Mouse (Mus musculus) liver, adult 2 months (tissue): ENCODE data around the gene Sema3a. TPM values are rescaled to one million over a fixed set of nuclear protein-coding genes. Genes with fewer than 3 reads are reported as not detected.

ENCODE experiments used
- DNase-seq: peaks from one replicate; pipeline ENCODE4 v3.0.0-alpha.2; 2011; ENCODE audit warnings: low read depth, low spot score; ENCODE audit errors: extremely low read depth
- H3K27ac ChIP-seq: fragments of 200-500 bp; replicated peaks from 2 replicates; pipeline ENCODE4 v1.5.1; 2012; ENCODE audit warnings: low read depth, mild to moderate bottlenecking, control low read depth, inconsistent platforms, low read length; ENCODE audit not compliant: insufficient read depth
- H3K27me3 ChIP-seq: fragments of 200-500 bp; 2 replicates; pipeline ENCODE4 v1.6.1; 2012; ENCODE audit warnings: mild to moderate bottlenecking, moderate library complexity, low read length, inconsistent platforms; ENCODE audit not compliant: control insufficient read depth, insufficient read depth
- H3K36me3 ChIP-seq: fragments of 200-500 bp; 2 replicates; pipeline ENCODE4 v1.6.1; 2012; ENCODE audit warnings: low read length, inconsistent platforms; ENCODE audit not compliant: control insufficient read depth, insufficient read depth
- H3K4me1 ChIP-seq: fragments of 200-500 bp; 2 replicates; pipeline ENCODE4 v1.6.1; 2011; ENCODE audit warnings: low read length; ENCODE audit not compliant: control insufficient read depth, insufficient read depth
- H3K4me3 ChIP-seq: fragments of 200-500 bp; 2 replicates; pipeline ENCODE4 v1.5.1; 2011; ENCODE audit warnings: low read depth, mild to moderate bottlenecking, control low read depth, low read length, moderate library complexity; ENCODE audit not compliant: insufficient read depth
- H3K79me2 ChIP-seq: fragments of 200-500 bp; 2 replicates; pipeline ENCODE4 v1.6.1; 2012; ENCODE audit warnings: inconsistent platforms, mild to moderate bottlenecking, low read length, moderate library complexity; ENCODE audit not compliant: control insufficient read depth, insufficient read depth
- H3K9ac ChIP-seq: fragments of 200-500 bp; 2 replicates; pipeline ENCODE4 v1.6.1; 2012; ENCODE audit warnings: low read depth, mild to moderate bottlenecking, control low read depth, inconsistent platforms, low read length
- CTCF ChIP-seq: fragments of 200-500 bp; IDR thresholded peaks from 2 replicates; pipeline ENCODE4 v1.5.1; 2011; ENCODE audit warnings: low read depth, low read length, control low read depth
- POLR2A ChIP-seq: fragments of 200-500 bp; IDR thresholded peaks from 2 replicates; pipeline ENCODE4 v1.6.1; 2011; ENCODE audit warnings: low read length, control low read depth; ENCODE audit not compliant: insufficient read depth; ENCODE audit errors: extremely low read depth
- WGBS: fragments of 180-500 bp; shearing (Covaris S2); methylation state at CpG from one replicate; pipeline ENCODE4 v1.1.7; 2018; 5-methylcytosine and 5-hydroxymethylcytosine counted together
- polyA plus RNA-seq: library from polyadenylated mRNA; depleted of rRNA; stranded (reverse); fragments of >200 nt; gene quantifications from 2 replicates; pipeline ENCODE4 v1.2.3, GENCODE M21; 2012
- total RNA-seq: library from RNA; depleted of rRNA; stranded (reverse); fragments of >200 nt; gene quantifications from 2 replicates; pipeline ENCODE4 v1.2.3, GENCODE M21; 2014

Sema3a gene
- total and polyA plus RNA-seq, 2 experiments = 0.06 to 0.18 TPM

DNA sequence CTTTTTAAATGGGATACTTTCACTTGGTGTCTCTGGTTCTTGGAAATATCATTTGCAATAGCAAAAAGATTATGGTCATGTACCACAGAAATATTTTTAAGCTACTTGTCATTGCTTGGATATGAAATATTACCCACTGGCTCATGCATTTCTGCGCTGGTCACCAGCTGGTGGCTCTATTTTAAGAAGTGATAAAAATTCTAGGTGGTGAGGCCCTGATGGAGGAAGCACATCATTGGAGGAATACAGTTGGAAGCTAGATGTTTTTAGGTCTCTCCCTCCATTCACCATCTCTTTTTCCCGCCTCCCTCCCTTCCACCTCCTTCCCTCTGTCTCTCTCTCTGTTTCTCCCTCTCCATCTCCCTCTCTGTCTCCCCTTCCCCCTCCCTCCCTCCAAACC is 57.0 kb downstream of the Sema3a start:
- no peak for DNase-seq
- Histone ChIP-seq H3K4me3 (no peak overlapping the region), H3K27ac (no peak overlapping the region), H3K27me3 (no peaks in the 10 kb centered on the region), H3K79me2 (no peaks in the 10 kb centered on the region), H3K36me3 (no peaks in the 10 kb centered on the region), H3K4me1 (no peaks in the 10 kb centered on the region), H3K9ac (no peak overlapping the region)
- WGBS = 72% methylated on average over 2 of the region's 2 CpGs
- TF ChIP-seq CTCF (no peak), POLR2A (no peak)

- no peak for TF ChIP-seq POLR2A
- no peak for TF ChIP-seq CTCF
- 42% methylated on average over 3 of the region's 3 CpGs for WGBS
- H3K36me3 ChIP-seq = no peaks in the 10 kb centered on the region
Measured at GRCm38 (mm10) chr5:13197886-13198285, 72.7 kb downstream of the Sema3a start.

GRCm38 (mm10) chr5:13199709-13200108 is 74.5 kb downstream of the Sema3a start:
- no peaks in the 10 kb centered on the region for H3K4me1 ChIP-seq
- H3K9ac ChIP-seq = no peak overlapping the region
- WGBS = 82% methylated on average over 6 of the region's 6 CpGs
- no peak for DNase-seq
- H3K4me3 ChIP-seq = no peak overlapping the region
- H3K36me3 ChIP-seq = no peaks in the 10 kb centered on the region
- no peaks in the 10 kb centered on the region for H3K27me3 ChIP-seq
- TF ChIP-seq CTCF = no peak
- TF ChIP-seq POLR2A = no peak
- H3K79me2 ChIP-seq = no peaks in the 10 kb centered on the region
- no peak overlapping the region for H3K27ac ChIP-seq

More at GRCm38 (mm10) chr5:13197886-13198285, 72.7 kb downstream of the Sema3a start:
- no peak for DNase-seq
- H3K27me3 ChIP-seq = no peaks in the 10 kb centered on the region
- no peak overlapping the region for H3K9ac ChIP-seq
- no peak overlapping the region for H3K27ac ChIP-seq
- no peak overlapping the region for H3K4me3 ChIP-seq
- H3K79me2 ChIP-seq = no peaks in the 10 kb centered on the region
- H3K4me1 ChIP-seq = no peaks in the 10 kb centered on the region

GRCm38 (mm10) chr5:13255353-13255752 is 130.1 kb downstream of the Sema3a start:
- no peaks in the 10 kb centered on the region for H3K4me1 ChIP-seq
- no peak for DNase-seq
- no peaks in the 10 kb centered on the region for H3K79me2 ChIP-seq
- H3K9ac ChIP-seq = no peak overlapping the region
- no peak overlapping the region for H3K27ac ChIP-seq
- H3K4me3 ChIP-seq = no peak overlapping the region
- no peaks in the 10 kb centered on the region for H3K36me3 ChIP-seq
- WGBS = 68% methylated on average over 3 of the region's 3 CpGs
- no peak for TF ChIP-seq POLR2A
- TF ChIP-seq CTCF = no peak
- no peaks in the 10 kb centered on the region for H3K27me3 ChIP-seq

- no peaks in the 10 kb centered on the region for H3K27me3 ChIP-seq
- TF ChIP-seq CTCF (no peak), POLR2A (no peak)
- H3K79me2 ChIP-seq = no peaks in the 10 kb centered on the region
- no peaks in the 10 kb centered on the region for H3K36me3 ChIP-seq
- H3K4me3 ChIP-seq = no peak overlapping the region
- H3K27ac ChIP-seq = no peak overlapping the region
- H3K4me1 ChIP-seq = no peaks in the 10 kb centered on the region
- no peak overlapping the region for H3K9ac ChIP-seq
- DNase-seq = no peak
- 40% methylated on average over 1 of the region's 1 CpGs for WGBS
Measured at GRCm38 (mm10) chr5:13256321-13256720, 131.1 kb downstream of the Sema3a start.

DNA sequence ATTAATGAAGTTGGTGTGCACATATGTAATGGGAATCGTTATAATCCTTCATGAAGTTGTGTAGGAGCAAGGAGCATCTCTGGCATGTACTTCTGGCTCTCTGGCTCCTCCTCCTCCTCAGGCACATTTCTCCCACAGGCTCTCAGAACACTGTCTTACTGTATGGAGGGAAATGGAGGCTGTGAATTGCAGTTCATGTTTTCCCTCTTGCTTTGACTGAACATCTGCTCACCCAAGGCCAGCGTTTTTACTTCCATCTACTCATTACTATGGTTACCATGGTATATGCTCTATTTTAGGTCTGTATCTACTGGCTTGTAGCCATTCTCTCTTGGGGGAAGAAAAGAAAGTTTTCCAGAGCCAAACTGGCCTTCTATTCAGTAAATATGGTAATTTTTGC is 137.9 kb downstream of the Sema3a start:
- Histone ChIP-seq H3K4me1 (no peaks in the 10 kb centered on the region), H3K36me3 (no peaks in the 10 kb centered on the region), H3K4me3 (no peak overlapping the region), H3K27ac (no peak overlapping the region), H3K27me3 (no peaks in the 10 kb centered on the region), H3K9ac (no peak overlapping the region), H3K79me2 (no peaks in the 10 kb centered on the region)
- WGBS = 70% methylated on average over 2 of the region's 2 CpGs
- DNase-seq = no peak
- TF ChIP-seq POLR2A (no peak), CTCF (no peak)
